Mouse (Mus musculus) forebrain, embryonic 13.5 days (tissue): ENCODE data around the gene Sumo2. TPM values are rescaled to one million over a fixed set of nuclear protein-coding genes. Genes with fewer than 3 reads are reported as not detected.
A peak's percentile ranks its signal among the peaks of the same experiment; 100 is the strongest.

Experiments used
- ATAC-seq: fragments of 200-750 bp; cut with Nextera tagmentation; 2 replicates; pipeline ENCODE4 v1.8.0; 2017
- H3K27ac ChIP-seq: fragments of 300-500 bp; sonication (generic); 2 replicates; pipeline ENCODE4 v1.5.1; 2015; ENCODE audit warnings: inconsistent platforms, mild to moderate bottlenecking, moderate library complexity
- H3K27me3 ChIP-seq: fragments of 300-500 bp; sonication (generic); 2 replicates; pipeline ENCODE4 v1.6.1; 2015; ENCODE audit warnings: mild to moderate bottlenecking, inconsistent platforms
- H3K36me3 ChIP-seq: fragments of 300-500 bp; sonication (generic); 2 replicates; pipeline ENCODE4 v1.6.1; 2015; ENCODE audit warnings: mild to moderate bottlenecking, inconsistent platforms; ENCODE audit not compliant: poor library complexity, severe bottlenecking
- H3K4me1 ChIP-seq: fragments of 300-500 bp; sonication (generic); 2 replicates; pipeline ENCODE4 v1.6.1; 2015; ENCODE audit warnings: inconsistent platforms
- H3K4me2 ChIP-seq: fragments of 300-500 bp; sonication (generic); 2 replicates; pipeline ENCODE4 v1.6.1; 2015; ENCODE audit warnings: inconsistent platforms, mild to moderate bottlenecking, moderate library complexity
- H3K4me3 ChIP-seq: fragments of 300-500 bp; sonication (generic); 2 replicates; pipeline ENCODE4 v1.5.1; 2015; ENCODE audit warnings: mild to moderate bottlenecking, inconsistent platforms
- H3K9ac ChIP-seq: fragments of 300-500 bp; sonication (generic); 2 replicates; pipeline ENCODE4 v1.6.1; 2015; ENCODE audit warnings: mild to moderate bottlenecking, inconsistent platforms
- H3K9me3 ChIP-seq: fragments of 300-500 bp; sonication (generic); replicated peaks from 2 replicates; pipeline ENCODE4 v1.6.1; 2016; ENCODE audit warnings: inconsistent platforms
- WGBS: fragments of 180-500 bp; shearing (Covaris S2); methylation state at CpG from one replicate; pipeline ENCODE4 v1.1.7; 2015; 5-methylcytosine and 5-hydroxymethylcytosine counted together
- polyA plus RNA-seq: library from polyadenylated mRNA; unstranded; fragments of >200 nt; fragmentation: Nextera tagmentation; extraction: Ambion mirVana; gene quantifications from 2 replicates; pipeline ENCODE4 v1.2.1, GENCODE M21; 2015

The Sumo2 gene
- polyA plus RNA-seq, 1 experiment from 2014 or later = 1,571 TPM

- Histone ChIP-seq H3K9ac (no peak overlapping the region), H3K27ac (no peak overlapping the region), H3K36me3 (0 out of 2 replicates have a peak, but pooled peaks cover 2% of the 10 kb centered on the region), H3K4me2 (no peak overlapping the region), H3K4me3 (no peak overlapping the region), H3K4me1 (peaks cover 20% of the 10 kb centered on the region), H3K27me3 (no peaks in the 10 kb centered on the region), H3K9me3 (no peaks in the 10 kb centered on the region)
- no peak for ATAC-seq
- 74% methylated on average over 6 of the region's 6 CpGs for WGBS
Observed at GRCm38 (mm10) chr11:115515021-115515420, 21.1 kb downstream of the Sumo2 start.

- Histone ChIP-seq H3K9ac (peak within 1 kb of the TSS; percentile 100), H3K36me3 (no peaks in the 10 kb centered on the region), H3K4me2 (peak within 1 kb of the TSS; percentile 88), H3K27me3 (no peaks in the 10 kb centered on the region), H3K4me1 (peaks cover 25% of the 10 kb centered on the region), H3K9me3 (no peaks in the 10 kb centered on the region), H3K4me3 (peak within 1 kb of the TSS; percentile 93), H3K27ac (peak within 1 kb of the TSS; percentile 86)
- peak; percentile 99 for ATAC-seq
- under 1% methylated on average over 24 of the region's 24 CpGs for WGBS
Observed at GRCm38 (mm10) chr11:115514238-115514663, 21.8 kb downstream of the Sumo2 start, which contains the start of gene Jpt1. TSS of gene Jpt1 (minus strand) at chr11:115514387.

GRCm38 (mm10) chr11:115513271-115514237, 22.5 kb downstream of the Sumo2 start:
- Histone ChIP-seq H3K4me2 (peak overlapping the region; percentile 88), H3K9me3 (no peaks in the 10 kb centered on the region), H3K36me3 (no peaks in the 10 kb centered on the region), H3K27me3 (no peaks in the 10 kb centered on the region), H3K4me1 (peaks cover 30% of the 10 kb centered on the region), H3K9ac (peak overlapping the region; percentile 100), H3K4me3 (peak overlapping the region; percentile 93), H3K27ac (peak overlapping the region; percentile 86)
- ATAC-seq = peak; percentile 74
- under 1% methylated on average over 51 of the region's 57 CpGs for WGBS

- H3K4me1 ChIP-seq = peaks cover 40% of the 10 kb centered on the region
Observed at GRCm38 (mm10) chr11:115512407-115513183, 23.5 kb downstream of the Sumo2 start.

GRCm38 (mm10) chr11:115512004-115512403, 24.1 kb downstream of the Sumo2 start:
- Histone ChIP-seq H3K4me2 (peak overlapping the region; percentile 88), H3K27me3 (no peaks in the 10 kb centered on the region), H3K27ac (peak overlapping the region; percentile 86), H3K36me3 (peaks cover 1% of the 10 kb centered on the region; the same call in 1 of the 2 replicates), H3K9ac (peak overlapping the region; percentile 100), H3K4me3 (peak overlapping the region; percentile 93), H3K4me1 (peaks cover 46% of the 10 kb centered on the region), H3K9me3 (no peaks in the 10 kb centered on the region)
- 16% methylated on average over 3 of the region's 3 CpGs for WGBS
- no peak for ATAC-seq

More at GRCm38 (mm10) chr11:115512407-115513183, 23.5 kb downstream of the Sumo2 start:
- no peak for ATAC-seq
- Histone ChIP-seq H3K4me2 (peak overlapping the region; percentile 88), H3K27me3 (no peaks in the 10 kb centered on the region), H3K27ac (peak overlapping the region; percentile 86), H3K4me3 (peak overlapping the region; percentile 93), H3K9ac (peak overlapping the region; percentile 100), H3K36me3 (no peaks in the 10 kb centered on the region), H3K9me3 (no peaks in the 10 kb centered on the region)
- 7% methylated on average over 8 of the region's 8 CpGs for WGBS

GRCm38 (mm10) chr11:115511121-115511520, 25.0 kb downstream of the Sumo2 start:
- 69% methylated on average over 2 of the region's 2 CpGs for WGBS
- H3K27me3 ChIP-seq = no peaks in the 10 kb centered on the region
- H3K4me2 ChIP-seq = peak overlapping the region; percentile 88
- peak overlapping the region; percentile 100 for H3K9ac ChIP-seq
- H3K4me3 ChIP-seq = peak overlapping the region; percentile 93
- H3K27ac ChIP-seq = peak overlapping the region; percentile 86; the same call in 1 of the 2 replicates
- peaks cover 7% of the 10 kb centered on the region; the same call in 1 of the 2 replicates for H3K36me3 ChIP-seq
- peaks cover 55% of the 10 kb centered on the region for H3K4me1 ChIP-seq
- no peaks in the 10 kb centered on the region for H3K9me3 ChIP-seq
- no peak for ATAC-seq

- H3K9ac ChIP-seq = peak overlapping the region; percentile 100
- WGBS = 41% methylated on average over 5 of the region's 5 CpGs
- peaks cover 7% of the 10 kb centered on the region; the same call in 1 of the 2 replicates for H3K36me3 ChIP-seq
- H3K4me1 ChIP-seq = peaks cover 59% of the 10 kb centered on the region
- H3K27ac ChIP-seq = no peak overlapping the region; the same call in 1 of the 2 replicates
- peak overlapping the region; percentile 88 for H3K4me2 ChIP-seq
- H3K9me3 ChIP-seq = no peaks in the 10 kb centered on the region
- no peak for ATAC-seq
- H3K27me3 ChIP-seq = no peaks in the 10 kb centered on the region
- peak overlapping the region; percentile 93 for H3K4me3 ChIP-seq
Observed at GRCm38 (mm10) chr11:115510507-115510888, 25.6 kb downstream of the Sumo2 start.

- Histone ChIP-seq H3K9me3 (no peaks in the 10 kb centered on the region), H3K4me1 (peaks cover 62% of the 10 kb centered on the region), H3K27ac (peak overlapping the region; percentile 16), H3K9ac (peak overlapping the region; percentile 100), H3K4me3 (peak overlapping the region; percentile 93), H3K27me3 (no peaks in the 10 kb centered on the region), H3K4me2 (peak overlapping the region; percentile 88), H3K36me3 (peaks cover 12% of the 10 kb centered on the region)
- no peak for ATAC-seq
- 38% methylated on average over 6 of the region's 6 CpGs for WGBS
Observed at GRCm38 (mm10) chr11:115509773-115510506, 26.1 kb downstream of the Sumo2 start.

- Histone ChIP-seq H3K9me3 (no peaks in the 10 kb centered on the region), H3K4me3 (no peak overlapping the region), H3K9ac (no peak overlapping the region), H3K27me3 (no peaks in the 10 kb centered on the region), H3K4me1 (peaks cover 69% of the 10 kb centered on the region), H3K4me2 (peak overlapping the region; percentile 17), H3K27ac (no peak overlapping the region), H3K36me3 (peaks cover 27% of the 10 kb centered on the region)
- WGBS = 90% methylated on average over 2 of the region's 2 CpGs
- ATAC-seq = no peak
Observed at GRCm38 (mm10) chr11:115508061-115508460, 28.0 kb downstream of the Sumo2 start.

GRCm38 (mm10) chr11:115506586-115506985, 29.5 kb downstream of the Sumo2 start:
- no peak for ATAC-seq
- H3K4me1 ChIP-seq = peaks cover 64% of the 10 kb centered on the region
- H3K27ac ChIP-seq = no peak overlapping the region

GRCm38 (mm10) chr11:115502636-115503035, 33.4 kb downstream of the Sumo2 start:
- H3K9ac ChIP-seq = no peak overlapping the region
- H3K27me3 ChIP-seq = no peaks in the 10 kb centered on the region
- peaks cover 29% of the 10 kb centered on the region for H3K4me1 ChIP-seq
- H3K9me3 ChIP-seq = no peaks in the 10 kb centered on the region
- H3K4me2 ChIP-seq = no peak overlapping the region
- no peak overlapping the region for H3K27ac ChIP-seq
- H3K4me3 ChIP-seq = no peak overlapping the region
- 97% methylated on average over 6 of the region's 6 CpGs for WGBS
- ATAC-seq = no peak
- peaks cover 81% of the 10 kb centered on the region for H3K36me3 ChIP-seq

More at GRCm38 (mm10) chr11:115506586-115506985, 29.5 kb downstream of the Sumo2 start:
- Histone ChIP-seq H3K27me3 (no peaks in the 10 kb centered on the region), H3K36me3 (peaks cover 42% of the 10 kb centered on the region), H3K9ac (no peak overlapping the region), H3K4me2 (no peak overlapping the region), H3K9me3 (no peaks in the 10 kb centered on the region), H3K4me3 (no peak overlapping the region)
- WGBS = 87% methylated on average over 3 of the region's 3 CpGs
